Mouse (Mus musculus) thymus, adult 2 months (tissue): ENCODE results near the gene Gtf2ird1.

ENCODE experiments used
- CTCF ChIP-seq: fragments of 200-500 bp; IDR thresholded peaks from 2 replicates; pipeline ENCODE4 v1.5.1; 2012; ENCODE audit warnings: mild to moderate bottlenecking, control low read depth, low read length, moderate library complexity, borderline replicate concordance; ENCODE audit not compliant: control insufficient read depth, poor library complexity, insufficient read depth; ENCODE audit errors: extremely low read depth
- POLR2A ChIP-seq: fragments of 200-500 bp; IDR thresholded peaks from 2 replicates; pipeline ENCODE4 v1.6.1; 2012; ENCODE audit warnings: mild to moderate bottlenecking, low read length, control low read depth, moderate library complexity; ENCODE audit not compliant: control insufficient read depth, poor library complexity, insufficient read depth; ENCODE audit errors: extremely low read depth

DNA sequence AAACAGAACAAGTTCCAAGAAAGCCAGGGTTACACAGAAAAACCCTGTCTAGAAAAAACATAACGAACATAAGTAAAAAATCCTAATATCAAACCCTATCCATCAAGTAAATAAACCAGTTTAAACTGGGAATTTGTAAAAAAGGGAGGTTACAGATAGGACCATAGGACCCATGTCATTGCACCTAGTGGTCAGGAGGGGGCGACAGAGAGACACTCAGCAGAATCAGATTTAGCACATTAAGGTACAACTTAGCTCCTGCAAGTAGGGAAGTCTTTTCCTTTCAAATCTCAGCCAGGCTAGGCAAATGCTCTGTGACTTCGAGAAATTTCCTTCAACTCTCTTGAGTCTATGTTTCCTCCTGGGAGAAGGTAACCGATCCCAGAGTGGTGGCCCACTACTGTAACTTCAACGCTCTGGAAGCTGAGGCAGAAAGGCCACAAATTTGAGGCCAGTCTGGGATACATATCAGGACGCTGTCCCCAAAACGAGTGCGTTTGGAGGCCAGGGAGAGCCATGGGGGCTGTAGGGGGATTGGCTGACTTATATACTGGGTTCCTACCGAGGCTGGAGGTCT, 82.5 kb downstream of the Gtf2ird1 start:
- TF ChIP-seq CTCF (no peak), POLR2A (no peak)
